ENCODE assay signal across 29 mouse cellular contexts in genomic region chr16:18762960-18763359, GRCm38 (mm10). TPM values are rescaled to one million over a fixed set of nuclear protein-coding genes. Genes with fewer than 3 reads are reported as not detected.
"Had no signal": no experiment of that assay in that cellular context is flagged by ENCODE, and none has a peak within 500 bp of the region (broad histone marks: within the 10 kb centered on the region; RNA-seq: fewer than 3 reads in every experiment).

No protein-coding gene starts in this region.

- H3K4me2 ChIP-seq: embryonic facial prominence, embryonic 12.5 days; embryonic facial prominence, embryonic 13.5 days; embryonic facial prominence, embryonic 15.5 days; forebrain, embryonic 12.5 days; forebrain, embryonic 13.5 days; forebrain, embryonic 15.5 days had no signal

- H3K36me3 ChIP-seq: embryonic facial prominence, embryonic 12.5 days; embryonic facial prominence, embryonic 13.5 days; embryonic facial prominence, embryonic 15.5 days; forebrain, embryonic 10.5 days; forebrain, embryonic 12.5 days; forebrain, embryonic 15.5 days had no signal

- ATAC-seq: forebrain, embryonic 13.5 days; forebrain, embryonic 14.5 days; forebrain, embryonic 15.5 days; forebrain, embryonic 16.5 days; forebrain, postnatal 0 days had no signal

- H3K4me3 ChIP-seq: embryonic facial prominence, embryonic 12.5 days; embryonic facial prominence, embryonic 13.5 days; embryonic facial prominence, embryonic 15.5 days; erythroblast, embryonic 14.5 days; forebrain, embryonic 10.5 days; forebrain, embryonic 12.5 days; forebrain, embryonic 13.5 days; forebrain, embryonic 15.5 days; gastrocnemius, adult 2 months; heart, adult 2 months had no signal

- H3K27ac ChIP-seq: embryonic facial prominence, embryonic 12.5 days; embryonic facial prominence, embryonic 13.5 days; embryonic facial prominence, embryonic 15.5 days; forebrain, embryonic 10.5 days; forebrain, embryonic 12.5 days; forebrain, embryonic 13.5 days; forebrain, embryonic 15.5 days; gastrocnemius, adult 2 months; heart, adult 2 months had no signal

- H3K9ac ChIP-seq: embryonic facial prominence, embryonic 12.5 days; embryonic facial prominence, embryonic 13.5 days; embryonic facial prominence, embryonic 15.5 days; forebrain, embryonic 12.5 days; forebrain, embryonic 13.5 days; forebrain, embryonic 15.5 days; forebrain, postnatal 0 days had no signal

- H3K27me3 ChIP-seq: embryonic facial prominence, embryonic 12.5 days; embryonic facial prominence, embryonic 13.5 days; embryonic facial prominence, embryonic 15.5 days; forebrain, embryonic 12.5 days; forebrain, embryonic 13.5 days; forebrain, embryonic 15.5 days had no signal

- H3K9me3 ChIP-seq: embryonic facial prominence, embryonic 12.5 days; embryonic facial prominence, embryonic 15.5 days; forebrain, embryonic 10.5 days; forebrain, embryonic 12.5 days; forebrain, embryonic 13.5 days; forebrain, embryonic 15.5 days had no signal

- DNase-seq: cerebellum, adult 8-10 months; cerebellum, adult 9-10 months; cerebellum, adult 9-11 months; cerebellum, postnatal 10 days; cerebellum, postnatal 14 days; cerebellum, postnatal 25 days; cerebellum, postnatal 36 days; embryo, embryonic 11 days; forebrain, postnatal 0 days; gastrocnemius, adult 2 months; gastrocnemius, postnatal 10 days; gastrocnemius, postnatal 14 days; gastrocnemius, postnatal 25 days; gastrocnemius, postnatal 36 days; heart, adult 11 months; heart, adult 18-20 months; heart, adult 2 months had no signal

- H3K4me1 ChIP-seq: embryonic facial prominence, embryonic 12.5 days; embryonic facial prominence, embryonic 13.5 days; embryonic facial prominence, embryonic 15.5 days; forebrain, embryonic 10.5 days; forebrain, embryonic 12.5 days; forebrain, embryonic 13.5 days; forebrain, embryonic 15.5 days had no signal

RNA-seq across cellular contexts. Expression of gene Cldn5, which starts 13.7 kb away (rescaled TPM):
- total RNA-seq: common myeloid progenitor, adult 5-6 weeks; granulocyte monocyte progenitor cell, adult 5-6 weeks had no signal
